Mouse (Mus musculus) monocyte, adult 2 months (primary cell): ENCODE measurements around the gene Grin2b.

ENCODE experiments used
- DNase-seq, 2 experiments: peaks; one replicate each; pipeline ENCODE4 v3.0.0; 2022; ENCODE audit warnings: low spot score in 2 of 2, low read depth in 1 of 2

Grin2b gene

DNA sequence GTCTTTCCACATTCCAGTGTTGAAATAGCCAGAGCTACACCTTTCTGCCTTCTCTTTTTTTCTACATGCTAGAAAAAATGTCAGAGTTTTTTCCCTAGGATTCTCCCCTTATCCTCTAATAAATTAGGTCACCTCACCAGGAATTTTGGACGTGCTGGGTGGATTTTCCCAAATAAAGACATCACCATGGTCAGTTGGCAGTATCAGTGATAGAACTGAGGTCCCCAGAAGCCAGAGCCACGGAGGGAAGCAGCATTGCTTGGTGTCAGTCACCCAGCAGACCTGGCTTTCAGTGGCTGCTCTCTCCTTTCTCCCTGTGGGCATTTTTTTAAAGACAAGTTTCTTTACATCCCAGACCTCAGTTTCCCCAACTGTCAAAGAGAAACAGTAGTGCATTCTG is 68.1 kb downstream of the Grin2b start:
- no peak for DNase-seq

DNA sequence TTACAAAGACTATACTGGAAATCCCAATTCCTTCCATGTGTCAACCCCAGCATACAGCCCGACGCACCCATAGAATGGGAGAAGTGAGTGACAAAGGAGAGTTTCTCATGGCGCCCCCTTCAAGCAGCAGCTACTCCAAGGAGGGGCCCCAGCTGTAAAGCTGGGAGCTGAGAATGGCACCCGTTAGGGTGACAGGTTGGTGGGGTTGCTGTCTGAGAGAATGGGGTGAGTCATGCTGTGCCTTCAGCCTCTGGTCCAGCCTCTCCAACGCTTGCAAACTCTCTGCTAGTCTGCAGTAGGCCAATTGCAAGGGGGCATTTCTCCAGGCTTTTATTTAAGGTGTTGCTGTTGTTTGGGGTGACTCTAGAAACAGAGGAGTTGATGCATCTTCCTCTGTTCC is 73.1 kb downstream of the Grin2b start:
- no peak for DNase-seq

DNA sequence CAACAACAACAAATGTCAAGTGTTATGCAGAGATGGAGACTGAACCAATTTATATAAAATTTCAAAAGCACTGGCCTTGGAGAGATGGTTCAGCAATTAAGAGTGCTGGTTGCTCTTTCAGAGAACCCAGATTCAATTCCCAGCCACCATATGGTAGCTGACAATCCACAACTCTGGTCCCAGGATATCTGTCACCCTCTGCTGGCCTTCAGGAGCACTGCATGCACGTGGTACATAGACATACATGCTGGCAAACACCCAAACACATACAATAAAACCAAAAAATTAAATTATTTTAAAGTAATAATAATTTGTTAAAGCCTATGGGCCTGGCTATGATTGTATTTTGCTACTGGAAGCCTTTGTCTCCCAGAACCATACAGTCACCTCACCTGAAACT is 77.0 kb downstream of the Grin2b start:
- DNase-seq = no peak

DNA sequence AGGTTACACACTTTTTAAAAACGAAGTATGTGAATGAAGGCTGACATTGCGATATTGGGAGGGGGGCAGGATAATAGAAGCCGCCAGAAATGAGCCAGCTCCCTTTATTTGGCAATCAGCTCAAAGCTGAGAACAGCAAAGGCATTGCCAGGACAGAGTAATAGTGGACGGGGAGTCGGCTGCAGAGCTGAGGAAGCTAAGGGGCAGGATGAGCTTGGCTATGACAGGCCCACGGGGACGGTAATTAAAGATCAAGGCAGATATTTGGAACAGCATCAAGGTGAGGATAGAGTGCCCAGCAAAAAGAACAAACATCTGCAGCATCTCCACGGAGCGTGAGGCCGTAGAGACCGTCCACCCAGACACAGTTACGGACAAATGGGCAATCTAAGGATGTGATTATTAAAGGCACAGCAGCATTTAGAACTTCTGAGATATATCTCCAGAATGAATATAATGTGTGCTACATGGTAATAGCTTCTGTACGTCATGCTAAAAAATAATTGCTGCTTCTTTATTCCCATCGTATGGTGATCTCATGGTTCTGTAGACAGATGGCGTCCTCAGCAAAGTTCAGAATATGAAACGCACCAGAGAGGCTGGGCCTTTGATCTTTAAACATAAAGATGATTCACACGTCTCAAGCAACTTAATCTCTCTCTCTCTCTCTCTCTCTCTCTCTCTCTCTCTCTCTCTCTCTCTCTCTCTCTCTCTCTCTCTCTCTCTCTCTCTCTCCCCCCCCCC is 93.1 kb downstream of the Grin2b start:
- no peak for DNase-seq

DNA sequence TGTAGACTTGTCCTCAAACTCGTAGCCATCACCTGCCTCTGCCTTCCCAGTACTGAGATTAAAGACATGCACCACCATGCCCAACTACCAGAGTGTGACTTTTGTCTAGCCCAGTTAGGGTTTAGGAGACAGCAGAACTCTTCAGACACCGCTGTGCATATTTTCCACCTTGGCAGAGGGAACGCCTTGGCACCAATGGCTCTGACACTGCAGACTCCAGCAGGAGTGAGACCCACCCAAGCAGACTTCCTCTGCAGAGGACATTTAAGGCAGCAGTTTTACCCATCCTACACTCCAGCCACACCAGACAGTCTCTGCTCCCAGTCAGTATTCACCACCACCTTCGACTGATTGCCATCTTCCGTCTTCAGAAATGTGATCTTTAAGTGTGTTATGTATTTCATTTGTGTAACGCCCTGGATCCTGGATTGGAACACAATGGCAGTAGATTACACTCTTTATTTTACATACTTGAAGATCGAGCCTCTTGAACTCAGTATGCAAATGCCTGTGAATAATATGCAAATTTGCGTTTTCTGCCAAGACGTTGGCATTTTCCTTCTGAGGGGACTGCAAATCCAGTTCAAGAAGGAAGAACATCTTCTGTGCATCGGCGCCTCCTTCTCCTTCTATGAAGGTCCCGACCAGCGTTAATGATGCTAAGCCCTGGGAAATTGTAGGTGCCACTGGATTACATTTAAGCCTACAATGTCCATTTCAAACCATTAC is 100.8 kb downstream of the Grin2b start:
- DNase-seq = no peak

DNA sequence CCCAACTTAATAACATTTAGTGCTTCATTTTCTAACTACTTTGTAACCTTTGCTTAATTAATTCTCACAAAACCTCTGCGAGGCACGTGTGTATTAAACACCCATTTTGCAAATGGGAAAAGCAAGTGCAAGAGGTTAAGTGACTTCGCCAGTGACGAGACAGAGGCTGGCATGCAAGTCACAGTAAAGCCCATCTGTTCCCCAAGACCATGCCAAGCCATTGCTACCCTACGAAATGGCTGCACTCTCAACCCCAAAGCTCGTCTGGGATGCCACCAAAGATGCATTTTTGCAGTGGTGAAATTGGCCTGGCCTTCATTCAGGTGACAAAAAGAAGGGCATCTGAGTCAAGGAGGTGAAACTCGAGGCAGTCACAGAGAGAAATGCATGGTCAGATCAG is 103.2 kb downstream of the Grin2b start:
- no peak for DNase-seq

DNA sequence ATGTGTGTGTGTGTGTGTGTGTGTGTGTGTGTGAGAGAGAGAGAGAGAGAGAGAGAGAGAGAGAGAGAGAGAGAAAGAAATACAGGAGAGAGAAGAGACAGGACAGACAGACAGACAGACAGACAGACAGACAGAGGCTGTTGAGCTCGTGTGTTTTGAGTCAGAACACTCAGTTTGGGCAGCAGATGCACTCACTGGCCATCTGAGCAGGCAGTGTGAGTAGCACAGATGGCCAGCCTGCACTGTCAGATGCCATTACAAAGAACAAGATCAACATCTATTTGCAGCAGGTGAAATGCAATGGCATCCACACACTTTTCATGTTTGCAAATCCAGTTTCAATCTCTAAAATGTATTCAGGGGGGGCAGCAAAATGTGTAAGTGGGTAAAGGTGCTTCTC is 120.0 kb downstream of the Grin2b start:
- no peak for DNase-seq

DNA sequence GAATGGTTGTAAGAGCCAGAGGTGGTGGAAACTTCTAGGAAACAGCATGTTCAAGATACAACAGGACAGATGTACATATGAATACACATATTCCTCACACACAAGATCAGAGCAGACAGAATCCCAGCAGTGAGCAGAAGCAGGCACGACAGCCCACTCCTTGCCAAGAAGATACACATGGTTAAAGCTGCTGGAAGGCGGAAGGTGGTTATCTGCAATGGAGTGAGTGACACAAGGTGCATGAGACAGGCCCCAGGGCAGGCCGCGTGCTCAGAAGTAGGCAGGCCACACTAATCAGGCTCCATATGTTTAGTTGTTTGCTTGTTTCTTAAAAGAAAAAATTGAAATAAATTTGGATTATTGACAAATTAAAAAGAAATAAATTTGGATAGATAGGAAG is 123.0 kb downstream of the Grin2b start:
- no peak for DNase-seq

DNA sequence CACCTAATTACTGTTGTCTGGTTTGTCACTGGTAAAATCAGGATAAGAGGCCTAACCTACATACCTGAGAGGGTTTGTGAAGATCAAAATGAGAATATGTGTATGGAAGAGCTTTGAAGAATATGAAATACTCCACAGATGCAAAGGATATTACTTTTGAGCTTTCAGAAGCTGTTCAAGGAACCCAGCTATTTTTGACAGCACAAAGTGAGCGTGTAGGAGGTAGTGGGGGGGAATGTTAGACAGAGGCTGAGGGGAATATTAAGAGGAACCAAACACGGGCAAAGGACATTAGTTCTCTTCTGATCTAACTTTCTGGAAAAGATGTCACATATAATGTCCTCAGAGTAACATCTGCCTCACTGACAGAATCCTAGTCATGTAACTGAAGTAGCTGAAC is 125.2 kb downstream of the Grin2b start:
- no peak for DNase-seq

DNA sequence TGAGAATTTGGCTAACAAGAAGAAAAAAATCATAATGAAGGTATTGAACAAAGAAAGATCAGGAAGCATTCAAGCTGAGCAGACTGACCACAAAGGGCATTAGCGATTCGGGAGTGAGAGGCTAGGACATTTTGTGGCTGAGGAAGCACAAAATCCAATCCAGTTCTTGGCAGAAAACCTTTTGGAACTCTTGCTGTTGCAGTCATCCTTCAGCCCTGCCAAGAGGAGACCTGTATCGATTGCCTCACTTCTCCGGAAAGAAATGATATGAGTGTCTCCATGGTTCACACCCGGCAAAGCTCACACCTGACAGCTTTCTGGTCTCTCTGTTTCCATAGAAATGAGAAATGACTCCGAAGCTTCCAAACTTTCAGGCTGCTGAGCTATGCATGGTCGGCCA is 127.2 kb downstream of the Grin2b start:
- DNase-seq = no peak

DNA sequence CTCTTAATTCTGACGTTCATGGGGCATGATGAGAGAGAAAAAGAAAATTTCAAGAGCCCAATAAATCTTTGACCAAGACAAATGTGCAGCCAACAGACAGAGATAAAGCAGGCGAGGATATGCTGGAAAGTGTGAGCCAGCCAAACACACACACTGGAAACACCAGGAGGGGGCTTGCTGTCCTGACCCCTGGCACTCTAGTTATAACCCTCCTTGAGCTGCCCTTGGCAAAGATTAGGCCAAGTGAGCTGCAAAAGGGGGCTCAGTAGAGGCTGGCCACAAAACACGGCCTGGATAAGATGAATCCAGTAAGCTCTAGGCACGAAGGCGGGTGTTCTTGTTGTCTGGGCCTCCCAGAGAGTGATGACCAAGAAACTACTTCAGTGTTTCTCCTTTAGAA is 128.8 kb downstream of the Grin2b start:
- DNase-seq = no peak

DNA sequence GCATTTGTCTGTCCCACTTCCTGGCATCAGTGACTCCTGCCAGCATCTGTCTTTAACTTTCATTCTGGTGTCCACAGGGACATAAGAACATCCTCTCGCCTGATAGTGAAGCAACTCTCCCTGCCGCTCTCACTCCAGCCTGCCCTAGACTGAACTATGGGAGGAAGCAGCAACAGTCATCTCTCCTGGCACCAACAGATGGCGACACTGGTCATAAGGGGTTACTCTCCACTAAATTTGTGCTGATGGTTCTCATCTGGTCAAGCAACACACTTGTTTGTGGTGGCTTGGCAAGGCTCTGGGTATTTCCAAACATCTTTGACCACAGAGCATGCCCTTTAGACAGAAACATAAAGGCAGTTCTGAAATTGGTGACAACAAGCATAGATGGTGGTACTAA is 130.9 kb downstream of the Grin2b start:
- no peak for DNase-seq

DNA sequence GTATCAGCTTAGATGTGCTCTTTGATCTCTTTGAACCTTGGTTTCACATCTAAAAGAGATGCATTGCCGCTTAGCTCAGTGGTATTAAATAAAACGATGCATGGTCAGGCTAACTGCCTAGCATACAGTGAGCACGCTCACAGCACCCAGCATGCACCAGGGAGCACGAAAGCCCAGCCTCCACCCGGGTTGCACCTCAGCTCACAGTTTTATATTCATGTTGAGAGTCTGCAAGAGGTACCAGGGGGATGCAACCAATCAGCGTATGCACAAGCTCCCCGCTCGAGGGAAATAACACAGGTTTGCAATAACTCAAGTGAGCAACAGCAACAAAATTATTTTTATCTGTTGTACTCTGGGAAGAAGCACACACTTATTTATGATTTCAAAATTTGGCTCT is 131.5 kb downstream of the Grin2b start:
- DNase-seq = no peak

DNA sequence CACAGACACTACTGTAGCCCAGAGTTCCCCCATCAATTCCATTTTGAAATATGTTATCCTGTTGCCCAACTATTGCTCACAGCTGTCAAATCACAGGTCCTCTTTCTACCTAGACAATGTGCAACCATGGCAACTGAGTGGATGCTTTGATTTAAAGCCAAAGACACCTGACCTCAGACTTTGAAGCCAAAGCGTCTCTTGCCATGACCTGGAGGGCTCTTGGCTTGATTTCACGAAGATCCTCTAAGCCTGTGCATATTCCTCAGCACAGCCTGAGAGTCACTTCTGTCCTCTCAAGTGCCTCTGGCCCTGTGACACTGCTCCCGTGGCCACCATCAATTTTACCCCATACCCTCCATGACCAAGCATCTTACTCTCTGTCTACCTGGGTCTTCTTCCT is 132.4 kb downstream of the Grin2b start:
- no peak for DNase-seq

DNA sequence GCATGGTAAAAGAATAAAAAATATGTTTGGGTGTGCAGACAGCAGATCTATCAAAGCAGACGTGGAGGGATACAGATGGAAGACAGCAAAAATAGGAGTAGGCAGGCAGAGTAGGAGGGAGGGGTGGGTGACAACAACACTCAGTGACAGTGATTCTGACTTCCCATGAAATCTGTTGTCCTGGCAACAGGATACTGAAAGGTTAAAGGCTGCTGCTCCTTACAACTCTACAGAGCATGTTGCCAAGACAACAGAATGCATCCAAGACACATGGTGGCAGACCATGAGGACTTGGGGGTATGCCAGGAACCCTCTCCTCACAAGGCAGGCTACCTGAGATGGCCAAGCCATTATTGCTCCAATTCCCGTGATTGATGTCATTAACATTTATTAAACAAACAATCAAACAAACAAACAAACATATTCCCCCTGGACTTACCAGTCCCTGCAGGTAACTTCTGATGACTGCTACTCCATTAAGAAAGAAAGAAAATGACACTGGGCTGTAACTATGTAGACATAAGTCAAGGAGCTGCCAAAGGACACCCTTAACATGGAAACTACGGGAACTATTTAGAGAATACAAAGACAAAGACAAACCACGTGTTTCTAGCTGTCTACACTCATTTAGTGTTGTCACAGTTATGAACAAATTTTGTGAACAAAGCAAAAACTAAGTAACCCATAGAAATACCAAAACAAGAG is 143.9 kb downstream of the Grin2b start:
- no peak for DNase-seq

DNA sequence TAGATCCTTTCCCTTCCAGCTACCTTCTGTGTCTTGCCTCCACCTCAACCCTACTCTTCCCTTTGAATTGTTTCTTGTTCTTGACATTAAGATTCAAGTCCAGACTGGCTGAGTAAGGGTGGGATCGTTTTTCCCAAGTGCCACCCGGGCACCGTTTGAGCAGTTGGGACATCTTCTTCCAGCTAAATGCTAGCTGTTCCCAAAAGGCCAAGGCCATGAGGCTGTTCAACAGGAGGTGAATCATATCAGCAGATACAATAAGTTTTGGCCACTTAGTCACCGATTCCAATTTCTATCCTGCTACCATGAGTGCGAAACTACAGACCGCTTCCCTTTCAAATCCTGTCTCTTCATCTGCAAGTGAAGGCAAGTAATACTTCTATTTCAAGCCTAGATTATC is 146.4 kb downstream of the Grin2b start:
- no peak for DNase-seq

DNA sequence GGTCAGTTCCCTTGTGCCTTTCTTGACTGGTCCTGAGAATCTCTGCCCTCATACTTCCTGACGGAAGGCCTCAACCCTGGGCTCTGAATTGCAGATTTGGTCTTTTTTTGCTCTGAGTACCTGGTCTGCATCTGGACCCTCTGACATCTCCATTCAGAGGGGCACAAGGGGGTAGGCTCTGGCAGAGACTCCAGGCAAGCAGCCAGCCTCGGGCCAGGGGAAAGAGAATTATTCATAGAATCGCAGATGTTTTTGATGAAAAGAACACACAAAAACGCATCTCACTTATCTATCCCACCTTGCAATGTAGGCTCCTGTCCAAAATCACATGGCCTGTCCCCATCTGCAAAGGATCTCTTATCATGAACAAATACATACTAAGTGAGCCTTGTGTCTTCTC is 147.5 kb downstream of the Grin2b start:
- no peak for DNase-seq

DNA sequence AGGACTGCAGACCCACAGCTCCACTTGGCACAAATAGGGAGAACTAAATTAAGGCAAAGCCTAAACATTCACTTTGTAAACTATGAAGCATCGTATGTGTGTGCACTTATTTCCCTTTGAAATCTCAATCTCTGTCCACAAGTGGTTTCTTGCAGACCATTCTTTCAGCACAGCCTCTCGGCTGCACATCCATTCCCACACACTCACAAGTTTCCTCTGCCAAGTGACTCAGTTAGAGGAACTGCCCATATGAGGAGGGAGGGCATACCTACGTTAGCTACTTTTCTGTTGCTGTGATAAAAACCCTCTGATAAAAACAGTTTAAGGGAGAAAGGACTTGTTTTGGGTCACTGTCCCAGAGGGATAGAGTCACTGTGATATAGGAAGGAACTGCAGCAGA is 152.9 kb downstream of the Grin2b start:
- no peak for DNase-seq

DNA sequence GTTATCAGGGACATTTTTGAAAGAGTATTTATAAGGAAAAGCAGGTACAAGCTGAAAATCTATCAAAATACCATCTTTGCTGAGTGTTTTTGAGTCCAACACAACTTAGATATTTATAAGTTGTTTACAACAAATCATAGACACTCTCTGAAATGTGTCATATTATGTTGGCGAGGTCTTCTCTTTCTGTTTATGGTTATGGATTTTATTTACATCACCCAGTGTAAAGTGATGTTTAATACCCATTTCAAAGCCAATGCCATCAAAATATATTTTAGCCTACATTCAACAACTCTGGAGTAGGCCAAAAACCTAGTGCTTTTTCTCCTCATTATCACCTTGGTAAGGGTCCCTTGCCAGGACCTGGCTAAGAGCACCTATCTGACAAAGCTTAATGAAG is 154.3 kb downstream of the Grin2b start:
- DNase-seq = no peak

DNA sequence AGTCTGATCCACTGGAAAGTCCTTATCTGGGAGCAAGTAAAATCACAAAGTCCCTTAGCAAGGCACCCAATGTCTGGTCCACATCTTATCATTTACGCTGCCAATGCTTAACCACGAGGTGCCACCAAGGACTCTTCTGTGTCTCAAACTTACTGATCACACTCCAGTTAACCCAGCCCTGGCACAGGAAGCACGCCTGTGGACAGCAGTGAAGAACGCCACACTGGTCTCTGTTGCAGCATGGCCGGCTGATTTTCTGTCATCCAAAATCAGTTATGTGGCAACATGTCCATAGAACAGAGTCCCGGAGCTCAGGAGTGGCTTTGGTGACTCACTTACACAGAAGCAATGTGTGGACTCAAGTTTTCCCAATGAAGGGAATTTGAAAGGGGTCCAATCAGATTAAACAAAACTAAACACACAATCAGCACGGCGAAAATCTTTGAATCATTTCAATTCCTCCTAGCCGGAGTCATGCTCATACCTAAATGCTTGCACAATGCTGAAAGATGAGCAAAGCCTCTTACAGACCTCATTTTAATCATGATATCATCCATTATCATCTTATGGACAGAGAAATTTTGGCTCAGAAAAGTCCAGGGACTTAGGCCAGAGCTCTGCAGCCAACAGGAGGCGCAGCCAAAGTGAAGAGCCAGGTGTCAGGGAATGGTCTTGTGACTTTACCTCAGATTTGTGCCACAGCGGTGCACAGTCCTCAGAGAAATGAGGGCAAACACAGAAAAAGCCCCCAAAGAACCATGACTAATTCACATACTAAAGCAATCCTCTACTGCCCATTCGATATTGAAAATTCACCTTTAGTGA is 159.5 kb downstream of the Grin2b start:
- no peak for DNase-seq

DNA sequence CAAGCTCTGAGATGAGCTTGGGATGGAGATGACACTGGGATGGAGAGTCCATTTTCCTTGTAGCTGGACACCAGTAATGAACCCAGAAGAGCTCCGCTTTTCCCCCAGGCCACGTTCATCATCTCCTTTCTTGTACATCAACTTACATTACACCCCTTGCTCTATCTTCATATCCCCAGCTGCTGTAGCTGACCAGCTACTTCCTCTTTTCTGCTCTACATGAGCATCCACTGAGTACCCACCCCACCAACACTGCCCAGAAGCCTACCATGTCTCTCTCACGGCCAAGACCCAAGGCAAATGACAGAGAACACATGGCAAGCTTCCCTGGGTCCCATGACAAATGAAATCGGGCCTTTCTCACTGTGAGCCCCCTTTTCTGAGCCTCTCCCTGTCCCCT is 161.8 kb downstream of the Grin2b start:
- DNase-seq = no peak

DNA sequence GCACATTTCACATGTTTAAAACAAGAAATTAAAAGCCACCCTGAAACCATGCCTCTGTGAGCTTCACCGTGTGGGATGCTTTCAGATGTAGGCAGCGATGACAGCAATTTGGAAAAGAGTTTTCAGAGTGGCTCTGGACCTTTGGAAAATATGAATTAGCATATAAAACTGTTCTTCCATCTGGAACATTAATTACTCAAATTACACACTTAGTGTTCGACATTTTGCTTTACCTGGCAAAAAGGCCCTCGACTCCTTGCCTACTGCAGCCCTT is 162.3 kb downstream of the Grin2b start:
- no peak for DNase-seq
